Mouse (Mus musculus): Measurements from ENCODE around the gene Ifrd2. TPM values are rescaled to one million over a fixed set of nuclear protein-coding genes. Genes with fewer than 3 reads are reported as not detected.
"Not testable (repeated sequence)": the region's sequence is repeated elsewhere in the genome, so short reads cannot be mapped to it uniquely, and the experiment has no call there.

Gene Ifrd2
- polyA plus RNA-seq, 1 experiment, result 71.2 TPM

GRCm38 (mm10) chr9:107555031-107555457 lies 32.4 kb upstream of the Ifrd2 start:
- Histone ChIP-seq H3K27me3 (ENCODE audit: control insufficient read depth, insufficient read depth, low read length) (no peaks in the 10 kb centered on the region), H3K27ac (ENCODE audit: insufficient read depth, low read length) (peak overlapping the region; percentile 97), H3K36me3 (ENCODE audit: control insufficient read depth, insufficient read depth, low read length) (peaks cover 24% of the 10 kb centered on the region), H3K4me1 (ENCODE audit: control insufficient read depth, insufficient read depth, insufficient read length) (peaks cover 30% of the 10 kb centered on the region), H3K4me3 (ENCODE audit: extremely low read depth, insufficient read depth, insufficient read length) (peak overlapping the region; percentile 91)
- TF ChIP-seq POLR2A (IDR thresholded peaks at IDR 0.05; ENCODE audit: low read depth, low read length) (no peak), CTCF (IDR thresholded peaks at IDR 0.05; ENCODE audit: extremely low read depth, insufficient read depth, insufficient read length, insufficient replicate concordance) (no peak)
- under 1% methylated on average over 23 of the region's 23 CpGs for WGBS
- peak in 1 of 2 experiments; percentile 42 for DNase-seq (ENCODE audit: low read depth in 1 of 2, low spot score in 2 of 2)

DNA sequence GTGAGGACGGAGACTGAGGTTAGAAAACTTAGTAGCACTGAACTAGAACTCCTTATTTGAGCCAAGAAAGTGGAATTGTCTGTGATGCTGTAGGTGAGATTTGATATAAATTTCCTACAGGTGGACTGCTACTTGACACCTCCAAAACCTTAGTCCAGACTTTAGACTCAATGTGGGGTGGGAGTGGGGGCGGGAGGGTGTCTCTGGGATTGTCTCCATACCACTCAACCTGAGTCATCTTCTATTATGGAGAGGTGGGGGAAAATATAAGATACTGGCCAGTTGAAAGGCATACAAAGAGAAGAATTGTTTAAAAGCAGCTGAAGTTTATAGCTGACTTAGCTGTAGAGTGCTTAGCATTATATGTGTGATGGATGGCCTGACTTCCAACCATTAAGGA lies 31.7 kb upstream of the Ifrd2 start:
- Histone ChIP-seq H3K27ac (ENCODE audit: insufficient read depth, low read length) (peak overlapping the region; percentile 97; the same call in 1 of the 2 replicates), H3K4me3 (ENCODE audit: extremely low read depth, insufficient read depth, insufficient read length) (peak overlapping the region; percentile 91), H3K4me1 (ENCODE audit: control insufficient read depth, insufficient read depth, insufficient read length) (peaks cover 24% of the 10 kb centered on the region), H3K27me3 (ENCODE audit: control insufficient read depth, insufficient read depth, low read length) (no peaks in the 10 kb centered on the region), H3K36me3 (ENCODE audit: control insufficient read depth, insufficient read depth, low read length) (peaks cover 26% of the 10 kb centered on the region)
- no peak for DNase-seq (ENCODE audit: low read depth in 1 of 2, low spot score in 2 of 2)
- WGBS, result 55% methylated on average over 2 of the region's 2 CpGs
- TF ChIP-seq CTCF (IDR thresholded peaks at IDR 0.05; ENCODE audit: extremely low read depth, insufficient read depth, insufficient read length, insufficient replicate concordance), result no peak
- TF ChIP-seq POLR2A (IDR thresholded peaks at IDR 0.05; ENCODE audit: low read depth, low read length), result no peak

DNA sequence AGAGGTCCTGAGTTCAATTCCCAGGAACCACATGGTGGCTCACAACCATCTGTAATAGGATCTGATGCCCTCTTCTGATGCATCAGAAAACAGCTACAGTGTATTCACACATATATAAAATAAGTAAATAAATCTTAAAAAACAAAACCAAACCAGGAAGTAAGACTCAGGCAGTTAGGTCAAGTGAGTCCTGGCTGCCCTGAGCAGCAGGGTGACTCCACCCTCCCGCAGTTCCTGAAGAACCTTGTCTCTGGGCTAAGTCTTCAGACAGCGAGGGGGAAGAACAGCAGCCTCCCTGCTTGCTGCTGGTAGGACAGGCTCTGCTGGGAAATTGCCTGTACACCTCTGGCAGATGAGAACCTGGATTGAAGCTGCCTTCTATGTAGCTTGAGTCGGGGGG lies 31.1 kb upstream of the Ifrd2 start:
- Histone ChIP-seq H3K27ac (ENCODE audit: insufficient read depth, low read length) (0 out of 2 replicates have a peak overlapping the region, but pooled peaks have one; percentile 3), H3K4me3 (ENCODE audit: extremely low read depth, insufficient read depth, insufficient read length) (no peak overlapping the region)

GRCm38 (mm10) chr9:107563029-107563581 lies 24.3 kb upstream of the Ifrd2 start, which contains the start of gene Tusc2:
Tusc2 (plus strand) TSS chr9:107563255.
- under 1% methylated on average over 42 of the region's 46 CpGs for WGBS
- DNase-seq (ENCODE audit: low read depth in 1 of 2, low spot score in 2 of 2), result peak; percentile 82 to 95
- Histone ChIP-seq H3K36me3 (ENCODE audit: control insufficient read depth, insufficient read depth, low read length) (peaks cover 25% of the 10 kb centered on the region), H3K4me3 (ENCODE audit: extremely low read depth, insufficient read depth, insufficient read length) (peak within 1 kb of the TSS; percentile 72), H3K4me1 (ENCODE audit: control insufficient read depth, insufficient read depth, insufficient read length) (peaks cover 10% of the 10 kb centered on the region; the same call in 1 of the 2 replicates), H3K27ac (ENCODE audit: insufficient read depth, low read length) (peak within 1 kb of the TSS; percentile 45), H3K27me3 (ENCODE audit: control insufficient read depth, insufficient read depth, low read length) (no peaks in the 10 kb centered on the region)
- TF ChIP-seq POLR2A (IDR thresholded peaks at IDR 0.05; ENCODE audit: low read depth, low read length), result peak; percentile 40; the same call in 1 of the 2 replicates
- no peak for TF ChIP-seq CTCF (IDR thresholded peaks at IDR 0.05; ENCODE audit: extremely low read depth, insufficient read depth, insufficient read length, insufficient replicate concordance)

More for the DNA sequence above, 31.1 kb upstream of the Ifrd2 start:
- 27% methylated on average over 3 of the region's 3 CpGs for WGBS
- peaks cover 30% of the 10 kb centered on the region for H3K36me3 ChIP-seq (ENCODE audit: control insufficient read depth, insufficient read depth, low read length)
- H3K27me3 ChIP-seq (ENCODE audit: control insufficient read depth, insufficient read depth, low read length), result no peaks in the 10 kb centered on the region
- TF ChIP-seq POLR2A (IDR thresholded peaks at IDR 0.05; ENCODE audit: low read depth, low read length), result no peak
- TF ChIP-seq CTCF (IDR thresholded peaks at IDR 0.05; ENCODE audit: extremely low read depth, insufficient read depth, insufficient read length, insufficient replicate concordance), result no peak
- peaks cover 19% of the 10 kb centered on the region for H3K4me1 ChIP-seq (ENCODE audit: control insufficient read depth, insufficient read depth, insufficient read length)
- DNase-seq (ENCODE audit: low read depth in 1 of 2, low spot score in 2 of 2), result no peak

- 48% methylated on average over 5 of the region's 5 CpGs for WGBS
- peaks cover 17% of the 10 kb centered on the region; the same call in 1 of the 2 replicates for H3K4me1 ChIP-seq (ENCODE audit: control insufficient read depth, insufficient read depth, insufficient read length)
- not testable (repeated sequence) for H3K4me3 ChIP-seq (ENCODE audit: extremely low read depth, insufficient read depth, insufficient read length); H3K27ac ChIP-seq (ENCODE audit: insufficient read depth, low read length); H3K36me3 ChIP-seq (ENCODE audit: control insufficient read depth, insufficient read depth, low read length); H3K27me3 ChIP-seq (ENCODE audit: control insufficient read depth, insufficient read depth, low read length); DNase-seq (ENCODE audit: low read depth in 1 of 2, low spot score in 2 of 2)
These were observed 21.9 kb upstream of the Ifrd2 start for GRCm38 (mm10) chr9:107565556-107565955.

DNA sequence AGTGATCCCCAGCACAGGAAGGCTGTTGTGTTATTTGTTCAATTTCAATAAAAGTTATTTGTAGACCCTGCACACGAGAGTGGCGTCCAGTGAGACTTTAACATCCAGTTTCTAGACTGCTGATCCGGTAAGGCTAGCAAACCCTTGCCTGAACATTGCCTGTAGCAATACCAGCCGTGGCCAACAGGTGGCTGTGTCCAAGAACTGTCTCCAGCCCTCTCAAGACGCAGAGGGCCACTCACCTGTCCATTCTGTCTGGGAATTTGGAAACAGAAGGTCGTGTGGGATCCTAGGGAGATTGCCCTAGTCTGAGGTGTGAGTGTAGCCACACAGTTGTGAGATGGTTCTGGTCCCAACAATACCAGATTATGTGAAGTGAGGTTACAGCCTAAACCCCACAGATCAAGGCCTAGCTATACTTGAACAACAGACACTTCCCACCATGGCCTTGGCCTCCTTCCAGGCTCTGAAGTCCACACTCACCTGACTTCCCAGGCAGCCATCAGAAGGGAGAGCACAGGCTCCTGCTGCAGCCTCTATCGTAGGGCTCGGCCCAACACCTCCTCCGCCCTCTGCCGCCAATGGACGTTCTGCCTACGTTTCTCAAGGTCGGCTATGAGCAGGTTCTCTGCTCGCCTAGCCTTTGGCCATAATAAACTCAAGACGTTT lies 21.3 kb upstream of the Ifrd2 start:
- DNase-seq (ENCODE audit: low read depth in 1 of 2, low spot score in 2 of 2), result peak in 1 of 2 experiments; percentile 78
- H3K36me3 ChIP-seq (ENCODE audit: control insufficient read depth, insufficient read depth, low read length), result peaks cover 7% of the 10 kb centered on the region
- 58% methylated on average over 15 of the region's 15 CpGs for WGBS
- H3K27me3 ChIP-seq (ENCODE audit: control insufficient read depth, insufficient read depth, low read length), result no peaks in the 10 kb centered on the region
- H3K27ac ChIP-seq (ENCODE audit: insufficient read depth, low read length), result peak overlapping the region; percentile 12; the same call in 1 of the 2 replicates
- no peak overlapping the region for H3K4me3 ChIP-seq (ENCODE audit: extremely low read depth, insufficient read depth, insufficient read length)
- H3K4me1 ChIP-seq (ENCODE audit: control insufficient read depth, insufficient read depth, insufficient read length), result peaks cover 17% of the 10 kb centered on the region; the same call in 1 of the 2 replicates
- TF ChIP-seq POLR2A (IDR thresholded peaks at IDR 0.05; ENCODE audit: low read depth, low read length) (no peak), CTCF (IDR thresholded peaks at IDR 0.05; ENCODE audit: extremely low read depth, insufficient read depth, insufficient read length, insufficient replicate concordance) (peak; percentile 76; the same call in 1 of the 2 replicates)

DNA sequence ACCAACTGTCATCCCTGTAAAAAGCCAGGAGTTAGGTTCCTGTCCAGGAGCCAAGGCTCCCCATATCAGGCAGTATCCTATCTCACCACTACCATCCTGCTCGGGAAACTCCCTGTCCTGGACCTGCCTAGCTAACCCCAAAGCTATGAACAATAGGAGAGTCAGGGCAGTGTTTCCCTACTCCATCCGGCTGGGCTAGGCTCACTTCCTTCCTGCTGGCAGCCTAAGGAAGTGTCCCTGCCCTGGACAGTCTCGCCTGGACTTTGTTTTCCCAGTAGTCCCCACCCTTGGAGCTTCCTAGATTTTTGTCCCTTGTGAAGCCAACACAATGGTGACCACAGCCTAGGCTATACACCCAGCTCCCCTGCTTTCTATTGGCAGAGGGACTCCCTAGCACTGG lies 20.6 kb upstream of the Ifrd2 start:
- Histone ChIP-seq H3K4me1 (ENCODE audit: control insufficient read depth, insufficient read depth, insufficient read length) (peaks cover 17% of the 10 kb centered on the region; the same call in 1 of the 2 replicates), H3K27ac (ENCODE audit: insufficient read depth, low read length) (peak overlapping the region; percentile 24; the same call in 1 of the 2 replicates), H3K36me3 (ENCODE audit: control insufficient read depth, insufficient read depth, low read length) (peaks cover 2% of the 10 kb centered on the region), H3K4me3 (ENCODE audit: extremely low read depth, insufficient read depth, insufficient read length) (no peak overlapping the region), H3K27me3 (ENCODE audit: control insufficient read depth, insufficient read depth, low read length) (no peaks in the 10 kb centered on the region)
- DNase-seq (ENCODE audit: low read depth in 1 of 2, low spot score in 2 of 2), result no peak
- TF ChIP-seq POLR2A (IDR thresholded peaks at IDR 0.05; ENCODE audit: low read depth, low read length) (no peak), CTCF (IDR thresholded peaks at IDR 0.05; ENCODE audit: extremely low read depth, insufficient read depth, insufficient read length, insufficient replicate concordance) (no peak)
- WGBS, result 68% methylated on average over 3 of the region's 3 CpGs
